Mouse (Mus musculus): ENCODE measurements around the gene Col6a3.

Gene Col6a3

GRCm38 (mm10) chr1:90793368-90793767, 50.4 kb downstream of the Col6a3 start:
- no peak for DNase-seq

- no peak for DNase-seq
Measured at GRCm38 (mm10) chr1:90790925-90791324, 52.8 kb downstream of the Col6a3 start.

- no peak for DNase-seq
Measured at GRCm38 (mm10) chr1:90789506-90789905, 54.3 kb downstream of the Col6a3 start.

- no peak for DNase-seq
Measured at GRCm38 (mm10) chr1:90780446-90780845, 63.3 kb downstream of the Col6a3 start.

GRCm38 (mm10) chr1:90779072-90779471, 64.7 kb downstream of the Col6a3 start:
- no peak for DNase-seq

GRCm38 (mm10) chr1:90775477-90776241, 68.1 kb downstream of the Col6a3 start:
- peak in 1 of 2 experiments; percentile 18 for DNase-seq

- DNase-seq: no peak
Measured at GRCm38 (mm10) chr1:90771172-90771571, 72.6 kb downstream of the Col6a3 start.

- DNase-seq: no peak
Measured at GRCm38 (mm10) chr1:90770027-90770426, 73.7 kb downstream of the Col6a3 start.

- DNase-seq: no peak
Measured at GRCm38 (mm10) chr1:90769301-90769700, 74.5 kb downstream of the Col6a3 start.

- DNase-seq: no peak
Measured at GRCm38 (mm10) chr1:90758091-90758673, 85.6 kb downstream of the Col6a3 start.

- peak; percentile 57 to 68 for DNase-seq
Measured at GRCm38 (mm10) chr1:90753869-90754563, 89.8 kb downstream of the Col6a3 start.

GRCm38 (mm10) chr1:90751221-90751620, 92.5 kb downstream of the Col6a3 start:
- no peak for DNase-seq

- peak; percentile 6 to 14 for DNase-seq
Measured at GRCm38 (mm10) chr1:90750169-90750568, 93.6 kb downstream of the Col6a3 start.

GRCm38 (mm10) chr1:90748544-90748943, 95.2 kb downstream of the Col6a3 start:
- peak; percentile 85 to 90 for DNase-seq

- peak; percentile 15 to 18 for DNase-seq
Measured at GRCm38 (mm10) chr1:90743941-90744386, 99.8 kb downstream of the Col6a3 start.

GRCm38 (mm10) chr1:90743445-90743844, 100.3 kb downstream of the Col6a3 start:
- DNase-seq: no peak

- DNase-seq: no peak
Measured at GRCm38 (mm10) chr1:90742641-90743040, 101.1 kb downstream of the Col6a3 start.

GRCm38 (mm10) chr1:90740216-90741170, 103.3 kb downstream of the Col6a3 start:
- no peak for DNase-seq

- DNase-seq: no peak
Measured at GRCm38 (mm10) chr1:90738913-90739312, 104.9 kb downstream of the Col6a3 start.

GRCm38 (mm10) chr1:90729466-90729865, 114.3 kb downstream of the Col6a3 start:
- no peak for DNase-seq

GRCm38 (mm10) chr1:90723754-90724153, 120.0 kb downstream of the Col6a3 start:
- DNase-seq: no peak

- DNase-seq: no peak
Measured at GRCm38 (mm10) chr1:90723325-90723724, 120.4 kb downstream of the Col6a3 start.
